Mouse (Mus musculus) ES-Bruce4 (cell line): ENCODE measurements around the gene AC109138.7. TPM values are rescaled to one million over a fixed set of nuclear protein-coding genes. Genes with fewer than 3 reads are reported as not detected.
A peak's percentile ranks its signal among the peaks of the same experiment; 100 is the strongest.

Source experiments
- H3K27ac ChIP-seq: 2 replicates; pipeline ENCODE4 v1.5.1; 2012; ENCODE audit warnings: low read length, inconsistent platforms; ENCODE audit not compliant: insufficient read depth
- H3K27me3 ChIP-seq: 2 replicates; pipeline ENCODE4 v1.6.1; 2012; ENCODE audit warnings: mild to moderate bottlenecking, low read length, inconsistent platforms; ENCODE audit not compliant: control insufficient read depth, poor library complexity, insufficient read depth, severe bottlenecking
- H3K36me3 ChIP-seq: 2 replicates; pipeline ENCODE4 v1.6.1; 2012; ENCODE audit warnings: inconsistent platforms, mild to moderate bottlenecking, low read length, moderate library complexity; ENCODE audit not compliant: control insufficient read depth, poor library complexity, insufficient read depth, severe bottlenecking
- H3K4me1 ChIP-seq: one replicate; pipeline ENCODE4 v1.8.1; 2011; ENCODE audit warnings: low read length; ENCODE audit not compliant: control insufficient read depth, insufficient read depth
- H3K4me3 ChIP-seq: 2 replicates; pipeline ENCODE4 v1.5.1; 2011; ENCODE audit warnings: low read depth, mild to moderate bottlenecking, low read length
- H3K9ac ChIP-seq: 2 replicates; pipeline ENCODE4 v1.6.1; 2012; ENCODE audit warnings: low read depth, mild to moderate bottlenecking, inconsistent platforms; ENCODE audit not compliant: poor library complexity, severe bottlenecking
- H3K9me3 ChIP-seq: replicated peaks from 2 replicates; pipeline ENCODE4 v1.6.1; 2012; ENCODE audit warnings: mild to moderate bottlenecking, low read length, inconsistent platforms; ENCODE audit not compliant: control insufficient read depth, poor library complexity, insufficient read depth, severe bottlenecking
- CTCF ChIP-seq: IDR thresholded peaks from one replicate; pipeline ENCODE4 v1.8.1; 2011; ENCODE audit warnings: low read depth, low read length
- EP300 ChIP-seq: IDR thresholded peaks from 2 replicates; pipeline ENCODE4 v1.6.1; 2011; ENCODE audit warnings: low read depth, low read length; ENCODE audit not compliant: insufficient read depth
- POLR2A ChIP-seq: IDR thresholded peaks from one replicate; pipeline ENCODE4 v1.8.1; 2011; ENCODE audit warnings: low read length; ENCODE audit not compliant: insufficient read depth
- polyA plus RNA-seq: library from polyadenylated mRNA; stranded (reverse); fragments of >200 nt; gene quantifications from 2 replicates; pipeline ENCODE4 v1.2.4, GENCODE M21; 2011; ENCODE audit warnings: low read depth; ENCODE audit not compliant: missing spikeins, insufficient read depth, insufficient read length

Gene AC109138.7
- polyA plus RNA-seq, 1 experiment, result not detected

DNA sequence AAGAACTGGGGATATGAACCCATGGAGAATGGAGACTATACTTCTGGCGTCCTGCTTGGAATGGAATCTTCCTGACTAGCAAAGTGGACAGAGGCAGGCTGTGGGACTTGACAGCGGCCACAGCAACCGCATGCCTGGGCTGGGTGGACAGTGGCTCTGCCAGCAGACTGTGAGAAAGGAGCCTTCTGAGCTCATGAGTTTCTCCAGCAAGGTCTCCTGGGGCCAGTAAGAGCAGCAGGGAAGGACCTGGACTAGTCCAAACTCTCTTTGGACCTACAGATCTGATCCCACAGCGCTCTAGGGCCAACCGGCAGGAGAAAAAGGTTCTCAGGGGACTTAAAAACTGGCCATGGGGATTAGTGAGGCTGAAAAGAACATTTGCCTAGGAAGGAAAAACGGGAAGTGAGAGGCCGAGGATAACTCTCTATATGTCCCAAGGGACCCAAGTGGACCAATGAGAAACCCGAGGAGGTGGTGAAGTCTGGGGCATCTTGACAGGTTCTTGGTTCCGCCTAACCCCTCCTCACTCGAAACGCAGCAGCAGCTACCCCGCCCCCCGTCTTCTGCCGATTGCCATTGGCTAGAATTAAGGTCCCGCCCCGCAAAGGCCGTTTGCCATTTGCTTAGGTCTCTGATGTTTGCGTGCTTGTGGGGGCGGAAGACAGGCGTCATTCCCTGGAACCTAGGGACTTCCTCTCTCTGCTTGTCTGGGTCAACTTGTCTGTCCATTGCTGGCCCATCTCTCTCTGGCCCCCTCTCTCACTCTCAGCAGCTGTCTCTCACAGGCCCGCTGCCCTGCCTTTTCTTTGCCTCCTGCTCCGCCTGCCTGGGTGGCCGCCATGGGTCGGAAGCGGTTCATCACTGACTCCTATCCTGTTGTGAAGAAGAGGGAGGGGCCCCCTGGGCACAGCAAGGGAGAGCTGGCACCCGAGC lies 17.4 kb downstream of the AC109138.7 start, which contains the start of gene Pold4:
Pold4 (plus strand) TSS at position 647 of the 933 bp plus-strand sequence.
- no peaks in the 10 kb centered on the region for H3K36me3 ChIP-seq
- H3K27ac ChIP-seq, result no peak within 1 kb of the TSS
- TF ChIP-seq POLR2A (no peak), EP300 (no peak), CTCF (no peak)
- H3K4me1 ChIP-seq, result no peaks in the 10 kb centered on the region
- H3K9me3 ChIP-seq, result no peaks in the 10 kb centered on the region
- peak within 1 kb of the TSS; percentile 41; the same call in 1 of the 2 replicates for H3K9ac ChIP-seq
- no peaks in the 10 kb centered on the region for H3K27me3 ChIP-seq
- peak within 1 kb of the TSS; percentile 96 for H3K4me3 ChIP-seq

DNA sequence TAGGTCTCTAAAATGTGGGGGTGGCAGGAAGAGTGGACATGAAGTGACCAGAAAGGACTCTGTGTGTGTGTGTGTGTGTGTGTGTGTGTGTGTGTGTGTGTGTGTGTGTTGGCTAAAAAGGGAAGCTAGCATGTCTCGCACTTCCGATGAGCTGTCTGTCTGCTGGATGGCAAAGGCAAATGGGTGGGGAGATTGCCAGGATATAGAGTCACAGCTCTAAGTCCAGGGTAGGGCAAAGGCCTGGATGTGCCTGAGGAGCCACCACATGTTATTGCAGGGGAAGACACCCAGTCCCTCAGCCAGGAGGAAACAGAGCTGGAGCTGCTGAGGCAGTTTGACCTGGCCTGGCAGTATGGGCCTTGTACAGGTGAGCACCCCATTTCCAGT lies 18.0 kb downstream of the AC109138.7 start:
- Histone ChIP-seq H3K9ac (0 out of 2 replicates have a peak overlapping the region, but pooled peaks have one; percentile 41), H3K27me3 (no peaks in the 10 kb centered on the region), H3K4me1 (no peaks in the 10 kb centered on the region), H3K9me3 (no peaks in the 10 kb centered on the region), H3K4me3 (peak overlapping the region; percentile 96), H3K36me3 (no peaks in the 10 kb centered on the region), H3K27ac (no peak overlapping the region)
- TF ChIP-seq EP300, result no peak
- no peak for TF ChIP-seq POLR2A
- no peak for TF ChIP-seq CTCF

DNA sequence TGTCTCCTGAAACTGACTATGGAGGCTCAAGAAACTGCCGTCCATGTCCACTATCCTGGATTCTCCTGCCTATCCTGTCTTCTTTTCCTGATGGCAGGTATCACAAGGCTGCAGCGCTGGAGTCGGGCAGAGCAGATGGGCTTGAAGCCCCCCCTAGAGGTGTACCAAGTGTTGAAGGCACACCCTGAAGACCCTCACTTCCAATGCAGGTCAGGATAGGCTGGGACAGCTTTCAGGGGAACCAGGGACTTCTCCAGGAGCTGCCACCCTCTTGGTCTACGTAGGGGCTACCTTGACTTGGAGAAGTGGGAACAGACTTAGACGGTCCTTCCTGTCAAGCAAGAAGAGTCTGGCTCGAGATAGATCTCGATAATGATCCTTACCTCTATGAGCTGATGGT lies 18.5 kb downstream of the AC109138.7 start:
- Histone ChIP-seq H3K4me3 (no peak overlapping the region), H3K36me3 (no peaks in the 10 kb centered on the region), H3K4me1 (no peaks in the 10 kb centered on the region), H3K27ac (no peak overlapping the region), H3K9ac (no peak overlapping the region), H3K27me3 (no peaks in the 10 kb centered on the region), H3K9me3 (no peaks in the 10 kb centered on the region)
- no peak for TF ChIP-seq POLR2A
- no peak for TF ChIP-seq EP300

DNA sequence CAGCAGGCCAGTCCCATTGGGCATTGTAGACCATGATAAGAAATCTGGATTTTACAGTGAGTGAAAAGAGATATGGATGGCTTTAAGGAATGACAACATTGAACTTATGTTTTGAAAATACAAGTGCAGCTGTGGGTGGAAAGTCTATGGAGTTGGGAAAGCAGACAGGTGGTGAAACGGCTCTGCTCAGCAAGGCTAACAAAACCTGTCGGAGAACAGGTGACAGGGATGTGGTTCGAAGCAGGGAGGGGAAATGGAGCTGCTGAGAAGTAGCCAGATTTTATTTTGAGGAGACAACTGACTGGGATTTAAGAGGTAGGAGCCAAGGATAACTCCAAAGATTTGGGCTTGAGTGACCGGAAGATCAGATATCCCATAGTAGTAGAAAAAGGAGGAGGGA lies 20.4 kb downstream of the AC109138.7 start:
- H3K9ac ChIP-seq, result no peak overlapping the region
- no peaks in the 10 kb centered on the region for H3K27me3 ChIP-seq
- TF ChIP-seq EP300, result no peak
- no peak for TF ChIP-seq POLR2A
- TF ChIP-seq CTCF, result no peak
- H3K36me3 ChIP-seq, result no peaks in the 10 kb centered on the region
- no peaks in the 10 kb centered on the region for H3K4me1 ChIP-seq
- no peak overlapping the region for H3K27ac ChIP-seq
- no peaks in the 10 kb centered on the region for H3K9me3 ChIP-seq
- no peak overlapping the region for H3K4me3 ChIP-seq

DNA sequence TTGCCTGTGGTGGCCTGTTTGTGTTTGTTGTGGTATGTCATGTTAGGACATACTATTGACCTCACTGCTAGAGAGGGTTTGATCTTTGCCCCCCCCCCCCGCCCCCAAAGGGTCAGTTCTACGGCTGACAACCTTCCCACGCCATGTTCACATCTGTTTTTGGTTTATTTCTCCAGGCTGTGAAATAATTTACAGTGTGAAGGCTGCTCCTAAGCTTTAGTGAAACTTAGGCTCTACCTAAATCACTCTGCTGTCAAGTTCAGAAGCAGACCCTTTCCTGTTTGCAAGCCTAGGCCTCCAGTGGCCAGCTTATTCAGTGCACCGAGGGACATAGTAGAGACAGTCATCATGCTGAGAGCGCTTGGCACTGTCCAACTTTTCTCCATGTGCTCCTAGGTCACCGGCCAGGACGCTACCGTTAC lies 26.1 kb downstream of the AC109138.7 start:
- Histone ChIP-seq H3K36me3 (no peaks in the 10 kb centered on the region), H3K27ac (no peak overlapping the region)

DNA sequence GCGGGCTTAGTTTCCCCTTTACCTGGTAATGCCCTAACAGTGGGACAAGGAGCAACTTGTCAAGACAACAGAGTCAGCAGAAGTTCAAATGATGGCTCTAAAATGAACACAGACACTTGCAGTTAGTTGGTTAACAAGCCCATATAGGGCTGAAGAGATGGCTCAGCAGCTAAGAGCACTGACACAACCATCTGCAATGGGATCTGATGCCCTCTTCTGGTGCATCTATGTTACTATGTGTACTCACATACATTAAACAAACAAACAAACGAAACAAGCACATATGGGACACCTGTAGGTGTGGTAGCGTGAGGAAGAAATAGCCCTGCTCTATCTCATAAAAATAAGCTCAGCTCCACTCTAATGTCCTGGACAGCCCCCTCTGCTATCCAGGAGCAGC lies 28.3 kb downstream of the AC109138.7 start:
- H3K4me1 ChIP-seq, result no peaks in the 10 kb centered on the region
- H3K36me3 ChIP-seq, result no peaks in the 10 kb centered on the region
- H3K27me3 ChIP-seq, result no peaks in the 10 kb centered on the region
- H3K9me3 ChIP-seq, result no peaks in the 10 kb centered on the region
- H3K4me3 ChIP-seq, result no peak overlapping the region
- TF ChIP-seq POLR2A, result no peak
- TF ChIP-seq CTCF, result no peak
- TF ChIP-seq EP300, result no peak
- H3K27ac ChIP-seq, result no peak overlapping the region
- H3K9ac ChIP-seq, result no peak overlapping the region

More for the DNA sequence above, 26.1 kb downstream of the AC109138.7 start:
- no peak overlapping the region for H3K9ac ChIP-seq
- no peaks in the 10 kb centered on the region for H3K9me3 ChIP-seq
- H3K4me1 ChIP-seq, result no peaks in the 10 kb centered on the region
- TF ChIP-seq CTCF (no peak), EP300 (no peak), POLR2A (no peak)
- no peak overlapping the region for H3K4me3 ChIP-seq
- no peaks in the 10 kb centered on the region for H3K27me3 ChIP-seq
